Mouse (Mus musculus) MEL (cell line): ENCODE data around the gene Srf.

Experiments used
- BHLHE40 ChIP-seq: IDR thresholded peaks from 2 replicates; pipeline ENCODE4 v1.6.1; 2012; ENCODE audit warnings: low read depth, mild to moderate bottlenecking, inconsistent platforms, low read length, improper control_type of control experiment, borderline replicate concordance
- CTCF ChIP-seq, 3 experiments: IDR thresholded peaks in 2 of 3; conservative IDR thresholded peaks in 1 of 3; 2 replicates each; pipeline ENCODE4 v1.5.1; 2011 to 2012; ENCODE audit warnings: low read length in 3 of 3, low read depth in 2 of 3, mild to moderate bottlenecking in 2 of 3, improper control_type of control experiment in 1 of 3, inconsistent platforms in 1 of 3, mixed read lengths in 1 of 3, moderate library complexity in 1 of 3; ENCODE audit not compliant: control insufficient read depth in 1 of 3, insufficient read depth in 1 of 3, poor library complexity in 1 of 3, severe bottlenecking in 1 of 3
- EP300 ChIP-seq, 2 experiments: IDR thresholded peaks; 2 replicates each; pipeline ENCODE4 v1.6.1; 2011; ENCODE audit warnings: improper control_type of control experiment in 2 of 2, low read length in 2 of 2, low read depth in 1 of 2, mild to moderate bottlenecking in 1 of 2
- GATA1 ChIP-seq: IDR thresholded peaks from 2 replicates; pipeline ENCODE4 v1.6.1; 2011; ENCODE audit warnings: low read depth, low read length, improper control_type of control experiment
- JUND ChIP-seq: IDR thresholded peaks from 2 replicates; pipeline ENCODE4 v1.6.1; 2011; ENCODE audit warnings: low read depth, mild to moderate bottlenecking, improper control_type of control experiment, low read length
- MYC ChIP-seq: IDR thresholded peaks from 2 replicates; pipeline ENCODE4 v1.6.1; 2011; ENCODE audit warnings: low read depth, mild to moderate bottlenecking, low read length, improper control_type of control experiment, moderate library complexity
- POLR2A ChIP-seq, 2 experiments: IDR thresholded peaks; 2 replicates each; pipeline ENCODE4 v1.6.1; 2011 to 2012; ENCODE audit warnings: low read length in 2 of 2, mild to moderate bottlenecking in 2 of 2, control low read depth in 1 of 2, improper control_type of control experiment in 1 of 2, low read depth in 1 of 2, moderate library complexity in 1 of 2; ENCODE audit not compliant: control insufficient read depth in 1 of 2, insufficient read depth in 1 of 2, poor library complexity in 1 of 2
- TAL1 ChIP-seq: IDR thresholded peaks from 2 replicates; pipeline ENCODE4 v1.6.1; 2012; ENCODE audit warnings: mild to moderate bottlenecking, inconsistent platforms, low read length, moderate library complexity, mixed read lengths
- USF1 ChIP-seq: IDR thresholded peaks from 2 replicates; pipeline ENCODE4 v1.6.1; 2014; ENCODE audit warnings: low read depth, mild to moderate bottlenecking, inconsistent platforms, low read length, improper control_type of control experiment, moderate library complexity
- ZNF384 ChIP-seq: IDR thresholded peaks from 2 replicates; pipeline ENCODE4 v1.6.1; 2012; ENCODE audit warnings: low read depth, mild to moderate bottlenecking, inconsistent platforms, low read length, improper control_type of control experiment

DNA sequence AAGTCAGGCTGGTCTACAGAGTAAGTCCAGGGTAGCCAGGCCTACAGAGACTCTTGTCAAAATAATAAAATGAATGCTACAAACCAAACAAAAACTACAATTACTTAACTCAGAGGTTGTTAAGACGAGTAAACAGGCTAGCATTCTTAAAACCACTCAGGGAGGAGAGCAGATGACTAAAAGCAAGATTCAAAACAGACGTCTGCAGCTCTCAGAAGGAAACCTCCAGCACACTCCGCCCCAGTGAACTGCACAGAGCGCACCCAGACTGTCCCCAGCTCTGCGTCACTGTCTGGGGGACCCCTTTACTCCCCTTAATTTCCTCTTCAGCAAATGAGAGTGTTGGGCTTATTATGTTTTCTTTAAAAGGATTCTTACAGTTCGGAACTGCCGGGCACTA lies 3.8 kb downstream of the Srf start:
- TF ChIP-seq CTCF (IDR thresholded peaks at IDR 0.05 in 2 of 3, conservative IDR thresholded peaks at IDR 0.05 in 1 of 3; ENCODE audit: control insufficient read depth in 1 of 3, insufficient read depth in 1 of 3, low read depth in 2 of 3, low read length in 3 of 3, poor library complexity in 1 of 3, severe bottlenecking in 1 of 3) (no peak), ZNF384 (no peak), EP300 (IDR thresholded peaks at IDR 0.05; ENCODE audit: low read depth in 1 of 2, low read length in 2 of 2) (no peak), BHLHE40 (no peak), POLR2A (IDR thresholded peaks at IDR 0.05; ENCODE audit: control insufficient read depth in 1 of 2, insufficient read depth in 1 of 2, low read depth in 1 of 2, low read length in 2 of 2, poor library complexity in 1 of 2) (no peak), TAL1 (no peak), USF1 (no peak), GATA1 (no peak), JUND (no peak), MYC (no peak)
